Mouse (Mus musculus): ENCODE measurements around the gene Ss18l2.

Gene Ss18l2

GRCm38 (mm10) chr9:121709898-121710583, at the start of gene Ss18l2:
Gene Ss18l2, plus strand, starts transcription at chr9:121710329.
- DNase-seq (ENCODE audit: low spot score) = peak; percentile 94

- no peak for DNase-seq (ENCODE audit: low spot score)
These were observed 46.7 kb upstream of the Ss18l2 start for GRCm38 (mm10) chr9:121663467-121663866.

GRCm38 (mm10) chr9:121664104-121664503, 46.0 kb upstream of the Ss18l2 start:
- DNase-seq (ENCODE audit: low spot score) = no peak

GRCm38 (mm10) chr9:121666957-121667630, 43.0 kb upstream of the Ss18l2 start:
- no peak for DNase-seq (ENCODE audit: low spot score)

GRCm38 (mm10) chr9:121667822-121668221, 42.3 kb upstream of the Ss18l2 start:
- no peak for DNase-seq (ENCODE audit: low spot score)

GRCm38 (mm10) chr9:121669348-121669791, 40.8 kb upstream of the Ss18l2 start:
- DNase-seq (ENCODE audit: low spot score) = peak; percentile 73

- peak; percentile 19 for DNase-seq (ENCODE audit: low spot score)
These were observed 38.8 kb upstream of the Ss18l2 start for GRCm38 (mm10) chr9:121671300-121671699.

- DNase-seq (ENCODE audit: low spot score) = no peak
These were observed 37.8 kb upstream of the Ss18l2 start for GRCm38 (mm10) chr9:121672311-121672710.

GRCm38 (mm10) chr9:121673716-121674115, 36.4 kb upstream of the Ss18l2 start:
- DNase-seq (ENCODE audit: low spot score) = no peak

- no peak for DNase-seq (ENCODE audit: low spot score)
These were observed 35.1 kb upstream of the Ss18l2 start for GRCm38 (mm10) chr9:121675011-121675410.

- DNase-seq (ENCODE audit: low spot score) = no peak
These were observed 34.6 kb upstream of the Ss18l2 start for GRCm38 (mm10) chr9:121675556-121675955.

GRCm38 (mm10) chr9:121677069-121677468, 33.1 kb upstream of the Ss18l2 start:
- no peak for DNase-seq (ENCODE audit: low spot score)

- no peak for DNase-seq (ENCODE audit: low spot score)
These were observed 32.7 kb upstream of the Ss18l2 start for GRCm38 (mm10) chr9:121677476-121677875.

GRCm38 (mm10) chr9:121679549-121679948, 30.6 kb upstream of the Ss18l2 start:
- DNase-seq (ENCODE audit: low spot score) = peak; percentile 41

GRCm38 (mm10) chr9:121681191-121681590, 28.9 kb upstream of the Ss18l2 start:
- no peak for DNase-seq (ENCODE audit: low spot score)

- no peak for DNase-seq (ENCODE audit: low spot score)
These were observed 28.0 kb upstream of the Ss18l2 start for GRCm38 (mm10) chr9:121682037-121682680.

GRCm38 (mm10) chr9:121684702-121685101, 25.4 kb upstream of the Ss18l2 start:
- DNase-seq (ENCODE audit: low spot score) = no peak

- DNase-seq (ENCODE audit: low spot score) = no peak
These were observed 19.9 kb upstream of the Ss18l2 start for GRCm38 (mm10) chr9:121690200-121690651.

- no peak for DNase-seq (ENCODE audit: low spot score)
These were observed 19.4 kb upstream of the Ss18l2 start for GRCm38 (mm10) chr9:121690734-121691133.

- no peak for DNase-seq (ENCODE audit: low spot score)
These were observed 15.4 kb upstream of the Ss18l2 start for GRCm38 (mm10) chr9:121694736-121695135.

- no peak for DNase-seq (ENCODE audit: low spot score)
These were observed 13.5 kb upstream of the Ss18l2 start for GRCm38 (mm10) chr9:121696626-121697025.

- DNase-seq (ENCODE audit: low spot score) = peak; percentile 51
These were observed 12.7 kb upstream of the Ss18l2 start for GRCm38 (mm10) chr9:121697150-121698049.

Measured in ovary, postnatal 36 days (tissue).